20 mouse cellular contexts compared by ENCODE assay signal in genomic region chr19:58193733-58194456, GRCm38 (mm10).
DNase-seq lines count a peak whose midpoint lies in the region; ATAC-seq lines count a peak whose summit lies in the region.
"Had no signal": no experiment of that assay in that cellular context is flagged by ENCODE, and none has a peak within 500 bp of the region (broad histone marks: within the 10 kb centered on the region; RNA-seq: fewer than 3 reads in every experiment).

No protein-coding gene starts in this region.

- H3K27me3 ChIP-seq in kidney, embryonic 14.5 days (ENCODE audit: control insufficient read depth, insufficient read depth, low read length) = no peaks in the 10 kb centered on the region
- 0 out of 2 replicates have a peak, but pooled peaks cover 4% of the 10 kb centered on the region for H3K27me3 ChIP-seq in embryonic facial prominence, embryonic 10.5 days (replicated peaks; ENCODE audit: low read depth, poor library complexity, severe bottlenecking)
- H3K27me3 ChIP-seq: hindbrain, embryonic 12.5 days; neural tube, embryonic 13.5 days had no signal

- H3K9ac ChIP-seq in kidney, embryonic 14.5 days (ENCODE audit: low read depth, low read length) = no peak overlapping the region
- H3K9ac ChIP-seq: forebrain, postnatal 0 days; hindbrain, embryonic 12.5 days; liver, postnatal 0 days; neural tube, embryonic 13.5 days had no signal

- ATAC-seq in kidney, embryonic 14.5 days (ENCODE audit: low FRiP score, low TSS enrichment) = peak; percentile 71
- ATAC-seq in neutrophil, adult 5-6 weeks (ENCODE audit: extremely low read depth, insufficient number of reproducible peaks, low FRiP score, poor library complexity, severe bottlenecking) = 0 out of 2 replicates have a peak, but pooled peaks have one; percentile 19
- ATAC-seq: forebrain, postnatal 0 days; intestine, embryonic 16.5 days; liver, postnatal 0 days had no signal

- H3K4me2 ChIP-seq in kidney, embryonic 14.5 days (replicated peaks; ENCODE audit: low read depth, low read length) = no peak overlapping the region
- H3K4me2 ChIP-seq: hindbrain, embryonic 12.5 days; neural tube, embryonic 13.5 days had no signal

- peaks cover 17% of the 10 kb centered on the region; the same call in 1 of the 2 replicates for H3K4me1 ChIP-seq in kidney, embryonic 14.5 days (ENCODE audit: control insufficient read depth, insufficient read depth, low read length)
- peaks cover 38% of the 10 kb centered on the region for H3K4me1 ChIP-seq in embryonic facial prominence, embryonic 10.5 days
- H3K4me1 ChIP-seq: hindbrain, embryonic 12.5 days; midbrain, embryonic 10.5 days; neural tube, embryonic 13.5 days had no signal

- H3K27ac ChIP-seq in kidney, embryonic 14.5 days (ENCODE audit: low read depth, low read length) = no peak overlapping the region; the same call in 1 of the 2 replicates
- H3K27ac ChIP-seq in embryonic facial prominence, embryonic 10.5 days (replicated peaks) = 0 out of 2 replicates have a peak overlapping the region, but pooled peaks have one; percentile 6
- H3K27ac ChIP-seq: hindbrain, embryonic 12.5 days; midbrain, embryonic 10.5 days; neural tube, embryonic 13.5 days had no signal

- no peak overlapping the region for H3K4me3 ChIP-seq in kidney, embryonic 14.5 days (ENCODE audit: low read length)
- H3K4me3 ChIP-seq in embryonic facial prominence, embryonic 10.5 days = no peak overlapping the region
- H3K4me3 ChIP-seq: hindbrain, embryonic 12.5 days; midbrain, embryonic 10.5 days; neural tube, embryonic 13.5 days had no signal

- H3K36me3 ChIP-seq in kidney, embryonic 14.5 days (ENCODE audit: control insufficient read depth, insufficient read depth, low read length) = no peaks in the 10 kb centered on the region
- no peaks in the 10 kb centered on the region for H3K36me3 ChIP-seq in embryonic facial prominence, embryonic 10.5 days (replicated peaks)
- H3K36me3 ChIP-seq: hindbrain, embryonic 12.5 days; midbrain, embryonic 10.5 days; neural tube, embryonic 13.5 days had no signal

- WGBS in kidney, embryonic 14.5 days = 31% methylated on average over 7 of the region's 7 CpGs
- 67% methylated on average over 7 of the region's 7 CpGs for WGBS in embryonic facial prominence, embryonic 10.5 days

- no peaks in the 10 kb centered on the region for H3K9me3 ChIP-seq in kidney, embryonic 14.5 days (ENCODE audit: control insufficient read depth, low read length)
- no peaks in the 10 kb centered on the region for H3K9me3 ChIP-seq in embryonic facial prominence, embryonic 10.5 days
- H3K9me3 ChIP-seq: hindbrain, embryonic 12.5 days; midbrain, embryonic 10.5 days; neural tube, embryonic 13.5 days had no signal

- DNase-seq in kidney, adult 11 months = no peak
- DNase-seq in ES-CJ7 (ENCODE audit: low read depth, low spot score) = peak; percentile 69
- peak; percentile 28 for DNase-seq in embryonic facial prominence, embryonic 10.5 days (ENCODE audit: low spot score)
- no peak for DNase-seq in urinary bladder, postnatal 25 days (ENCODE audit: low spot score)
- DNase-seq in frontal cortex, postnatal 36 days (ENCODE audit: low spot score in 2 of 2) = no peak
- DNase-seq: adrenal gland, postnatal 14 days; cerebellum, adult 2 months; forebrain, postnatal 0 days; heart, adult 18-20 months; heart, postnatal 10 days; liver; liver, postnatal 0 days; lung, postnatal 14 days; right cerebral cortex, postnatal 25 days had no signal

Comparison
In these comparisons a context has a peak if more than half of its experiments do, and no peak if none do; other contexts are left out.
1. DNase-seq: peak in ES-CJ7 (single experiment) and embryonic facial prominence, embryonic 10.5 days (single experiment); none in kidney, adult 11 months (single experiment), urinary bladder, postnatal 25 days (single experiment) and frontal cortex, postnatal 36 days (0 of 2).